Mouse (Mus musculus) megakaryocyte, embryonic 14.5 days (primary cell): ENCODE results near the gene Best1.

Experiments used
- FLI1 ChIP-seq: IDR thresholded peaks from 2 replicates; pipeline ENCODE4 v1.6.1; 2012; ENCODE audit warnings: low read length, inconsistent platforms, mixed read lengths
- GATA1 ChIP-seq: IDR thresholded peaks from 3 replicates; pipeline ENCODE4 v1.6.1; 2012; ENCODE audit warnings: mixed read lengths, low read length, inconsistent platforms, borderline replicate concordance

GRCm38 (mm10) chr19:9997204-9998062 lies 4.0 kb downstream of the Best1 start:
- TF ChIP-seq GATA1, result no peak
- TF ChIP-seq FLI1, result no peak
